Mouse (Mus musculus): ENCODE results near the gene Rasgef1b.

Gene Rasgef1b

GRCm38 (mm10) chr5:99375725-99376124 lies 353.1 kb downstream of the Rasgef1b start:
- no peak for DNase-seq (ENCODE audit: low read depth, low spot score)

- DNase-seq (ENCODE audit: low read depth, low spot score) = no peak
These were observed 354.4 kb downstream of the Rasgef1b start for GRCm38 (mm10) chr5:99374460-99374859.

- DNase-seq (ENCODE audit: low read depth, low spot score) = no peak
These were observed 355.2 kb downstream of the Rasgef1b start for GRCm38 (mm10) chr5:99373570-99374151.

GRCm38 (mm10) chr5:99370636-99371035 lies 358.2 kb downstream of the Rasgef1b start:
- no peak for DNase-seq (ENCODE audit: low read depth, low spot score)

- DNase-seq (ENCODE audit: low read depth, low spot score) = no peak
These were observed 359.6 kb downstream of the Rasgef1b start for GRCm38 (mm10) chr5:99369256-99369655.

- DNase-seq (ENCODE audit: low read depth, low spot score) = no peak
These were observed 360.2 kb downstream of the Rasgef1b start for GRCm38 (mm10) chr5:99368615-99369014.

GRCm38 (mm10) chr5:99360531-99360930 lies 368.3 kb downstream of the Rasgef1b start:
- DNase-seq (ENCODE audit: low read depth, low spot score) = no peak

GRCm38 (mm10) chr5:99359251-99359650 lies 369.6 kb downstream of the Rasgef1b start:
- DNase-seq (ENCODE audit: low read depth, low spot score) = no peak

- DNase-seq (ENCODE audit: low read depth, low spot score) = no peak
These were observed 374.2 kb downstream of the Rasgef1b start for GRCm38 (mm10) chr5:99354640-99355132.

GRCm38 (mm10) chr5:99350030-99350429 lies 378.8 kb downstream of the Rasgef1b start:
- DNase-seq (ENCODE audit: low read depth, low spot score) = no peak

GRCm38 (mm10) chr5:99348257-99348849 lies 380.5 kb downstream of the Rasgef1b start:
- DNase-seq (ENCODE audit: low read depth, low spot score) = no peak

GRCm38 (mm10) chr5:99342527-99342926 lies 386.3 kb downstream of the Rasgef1b start:
- no peak for DNase-seq (ENCODE audit: low read depth, low spot score)

- DNase-seq (ENCODE audit: low read depth, low spot score) = no peak
These were observed 388.4 kb downstream of the Rasgef1b start for GRCm38 (mm10) chr5:99340311-99340989.

- no peak for DNase-seq (ENCODE audit: low read depth, low spot score)
These were observed 389.1 kb downstream of the Rasgef1b start for GRCm38 (mm10) chr5:99339790-99340189.

GRCm38 (mm10) chr5:99338826-99339225 lies 390.0 kb downstream of the Rasgef1b start:
- DNase-seq (ENCODE audit: low read depth, low spot score) = no peak

- DNase-seq (ENCODE audit: low read depth, low spot score) = no peak
These were observed 392.4 kb downstream of the Rasgef1b start for GRCm38 (mm10) chr5:99336427-99336826.

GRCm38 (mm10) chr5:99334017-99334416 lies 394.8 kb downstream of the Rasgef1b start:
- no peak for DNase-seq (ENCODE audit: low read depth, low spot score)

- DNase-seq (ENCODE audit: low read depth, low spot score) = no peak
These were observed 396.8 kb downstream of the Rasgef1b start for GRCm38 (mm10) chr5:99332021-99332420.

GRCm38 (mm10) chr5:99329065-99329464 lies 399.8 kb downstream of the Rasgef1b start:
- DNase-seq (ENCODE audit: low read depth, low spot score) = no peak

- no peak for DNase-seq (ENCODE audit: low read depth, low spot score)
These were observed 401.8 kb downstream of the Rasgef1b start for GRCm38 (mm10) chr5:99327019-99327418.

- no peak for DNase-seq (ENCODE audit: low read depth, low spot score)
These were observed 403.6 kb downstream of the Rasgef1b start for GRCm38 (mm10) chr5:99325301-99325700.

- no peak for DNase-seq (ENCODE audit: low read depth, low spot score)
These were observed 408.1 kb downstream of the Rasgef1b start for GRCm38 (mm10) chr5:99320783-99321182.

GRCm38 (mm10) chr5:99297939-99298338 lies 430.9 kb downstream of the Rasgef1b start:
- no peak for DNase-seq (ENCODE audit: low read depth, low spot score)
